Mouse (Mus musculus) heart, embryonic 12.5 days (tissue): ENCODE measurements around the gene 1500011B03Rik. TPM values are rescaled to one million over a fixed set of nuclear protein-coding genes. Genes with fewer than 3 reads are reported as not detected.

Source experiments
- ATAC-seq: fragments of 200-750 bp; cut with Nextera tagmentation; 2 replicates; pipeline ENCODE4 v1.8.0; 2017; ENCODE audit warnings: moderate TSS enrichment, moderate library complexity; ENCODE audit not compliant: insufficient number of reproducible peaks, low FRiP score
- H3K27ac ChIP-seq: fragments of 300-500 bp; sonication (generic); 2 replicates; pipeline ENCODE4 v1.5.1; 2016; ENCODE audit warnings: mild to moderate bottlenecking, moderate library complexity; ENCODE audit not compliant: poor library complexity, severe bottlenecking
- H3K27me3 ChIP-seq: fragments of 300-500 bp; sonication (generic); replicated peaks from 2 replicates; pipeline ENCODE4 v1.6.1; 2016; ENCODE audit warnings: mild to moderate bottlenecking, moderate library complexity
- H3K36me3 ChIP-seq: fragments of 300-500 bp; sonication (generic); 2 replicates; pipeline ENCODE4 v1.6.1; 2016; ENCODE audit warnings: mild to moderate bottlenecking, moderate library complexity
- H3K4me1 ChIP-seq: fragments of 300-500 bp; sonication (generic); replicated peaks from 2 replicates; pipeline ENCODE4 v1.6.1; 2016; ENCODE audit warnings: mild to moderate bottlenecking
- H3K4me2 ChIP-seq: fragments of 300-500 bp; sonication (generic); 2 replicates; pipeline ENCODE4 v1.6.1; 2016; ENCODE audit warnings: mild to moderate bottlenecking, moderate library complexity
- H3K4me3 ChIP-seq: fragments of 300-500 bp; sonication (generic); 2 replicates; pipeline ENCODE4 v1.5.1; 2016; ENCODE audit warnings: mild to moderate bottlenecking
- H3K9ac ChIP-seq: fragments of 300-500 bp; sonication (generic); 2 replicates; pipeline ENCODE4 v1.6.1; 2016; ENCODE audit warnings: mild to moderate bottlenecking, moderate library complexity
- H3K9me3 ChIP-seq: fragments of 300-500 bp; sonication (generic); replicated peaks from 2 replicates; pipeline ENCODE4 v1.6.1; 2016; ENCODE audit warnings: mild to moderate bottlenecking, moderate library complexity
- WGBS: fragments of 180-500 bp; shearing (Covaris S2); methylation state at CpG from one replicate; pipeline ENCODE4 v1.1.7; 2016; 5-methylcytosine and 5-hydroxymethylcytosine counted together
- polyA plus RNA-seq: library from polyadenylated mRNA; unstranded; fragments of >200 nt; fragmentation: Nextera tagmentation; extraction: Ambion mirVana; gene quantifications from 2 replicates; pipeline ENCODE4 v1.2.1, GENCODE M21; 2016

Gene 1500011B03Rik
- polyA plus RNA-seq, 1 experiment from 2014 or later = 53.2 TPM

GRCm38 (mm10) chr5:114780912-114781311, 42.4 kb downstream of the 1500011B03Rik start:
- H3K4me1 ChIP-seq = peaks cover 71% of the 10 kb centered on the region
- H3K9ac ChIP-seq = no peak overlapping the region
- no peak overlapping the region for H3K27ac ChIP-seq
- no peak overlapping the region for H3K4me3 ChIP-seq
- no peaks in the 10 kb centered on the region for H3K9me3 ChIP-seq
- H3K36me3 ChIP-seq = peaks cover 2% of the 10 kb centered on the region; the same call in 1 of the 2 replicates
- no peak overlapping the region for H3K4me2 ChIP-seq
- ATAC-seq = no peak
- 80% methylated on average over 7 of the region's 7 CpGs for WGBS
- no peaks in the 10 kb centered on the region for H3K27me3 ChIP-seq

DNA sequence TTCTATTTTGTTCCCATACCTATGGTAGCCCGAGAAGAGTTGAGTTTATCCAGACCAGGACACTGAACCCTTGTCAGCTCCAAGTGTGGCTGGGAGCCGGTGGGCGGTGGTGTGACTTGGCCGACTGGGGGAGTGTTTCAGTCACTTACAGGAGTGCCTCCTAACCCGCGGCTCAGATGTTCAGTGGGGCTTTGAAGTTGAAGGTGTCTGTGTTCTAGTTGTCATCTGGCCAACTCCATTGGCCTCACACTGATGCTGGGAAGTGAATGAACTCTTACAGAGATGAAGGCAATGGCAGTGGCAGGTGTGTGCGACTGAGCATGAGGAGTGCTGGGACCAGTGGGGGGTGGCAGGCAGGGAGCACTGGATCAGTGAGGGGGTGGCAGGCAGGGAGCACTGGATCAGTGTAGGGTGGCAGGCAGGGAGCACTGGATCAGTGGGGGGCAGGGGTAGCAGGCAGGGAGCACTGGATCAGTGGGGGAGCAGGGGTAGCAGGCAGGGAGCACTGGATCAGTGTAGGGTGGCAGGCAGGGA, 43.2 kb downstream of the 1500011B03Rik start:
- H3K9me3 ChIP-seq = no peaks in the 10 kb centered on the region
- H3K36me3 ChIP-seq = no peaks in the 10 kb centered on the region
- no peak overlapping the region for H3K27ac ChIP-seq
- H3K4me2 ChIP-seq = no peak overlapping the region
- no peak for ATAC-seq
- 46% methylated on average over 7 of the region's 7 CpGs for WGBS
- no peak overlapping the region; the same call in 1 of the 2 replicates for H3K9ac ChIP-seq
- peaks cover 68% of the 10 kb centered on the region for H3K4me1 ChIP-seq
- no peaks in the 10 kb centered on the region for H3K27me3 ChIP-seq
- no peak overlapping the region for H3K4me3 ChIP-seq

DNA sequence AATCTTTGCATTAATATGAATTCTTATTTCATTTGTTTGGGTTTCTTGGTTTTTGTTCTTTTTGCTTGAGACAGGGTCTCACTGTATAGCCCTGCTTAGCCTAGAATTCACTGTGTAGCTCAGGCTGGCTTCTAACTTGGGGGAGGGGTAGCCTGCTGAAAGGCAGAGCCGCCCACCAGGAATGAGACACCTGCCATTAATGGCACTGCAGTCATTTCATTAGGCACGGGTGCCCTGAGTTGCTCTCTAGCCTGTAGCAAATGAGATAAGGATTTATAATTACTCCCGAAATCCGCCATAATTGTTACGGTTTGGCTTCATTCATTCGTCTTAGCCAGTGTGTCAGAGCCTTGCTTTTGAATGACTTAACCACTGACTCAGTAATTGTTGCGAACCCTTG, 47.1 kb downstream of the 1500011B03Rik start:
- Histone ChIP-seq H3K9ac (no peak overlapping the region), H3K27ac (no peak overlapping the region), H3K27me3 (no peaks in the 10 kb centered on the region), H3K4me3 (peak overlapping the region; percentile 93), H3K4me2 (peak overlapping the region; percentile 89), H3K4me1 (peaks cover 45% of the 10 kb centered on the region), H3K9me3 (no peaks in the 10 kb centered on the region), H3K36me3 (no peaks in the 10 kb centered on the region)
- ATAC-seq = no peak
- 77% methylated on average over 7 of the region's 7 CpGs for WGBS

GRCm38 (mm10) chr5:114775056-114775979, 48.0 kb downstream of the 1500011B03Rik start, which contains the start of gene Git2:
Gene Git2, minus strand, starts transcription at chr5:114775517.
- Histone ChIP-seq H3K36me3 (no peaks in the 10 kb centered on the region), H3K27me3 (no peaks in the 10 kb centered on the region), H3K9ac (peak within 1 kb of the TSS; percentile 98), H3K4me2 (peak within 1 kb of the TSS; percentile 89), H3K4me1 (peaks cover 37% of the 10 kb centered on the region), H3K4me3 (peak within 1 kb of the TSS; percentile 93), H3K27ac (peak within 1 kb of the TSS; percentile 86), H3K9me3 (no peaks in the 10 kb centered on the region)
- 2% methylated on average over 63 of the region's 63 CpGs for WGBS
- no peak; the same call in 1 of the 2 replicates for ATAC-seq

- peak; percentile 88 for ATAC-seq
- Histone ChIP-seq H3K9me3 (no peaks in the 10 kb centered on the region), H3K4me3 (peak within 1 kb of the TSS; percentile 93), H3K36me3 (no peaks in the 10 kb centered on the region), H3K9ac (peak within 1 kb of the TSS; percentile 98), H3K4me1 (peaks cover 29% of the 10 kb centered on the region), H3K27ac (peak within 1 kb of the TSS; percentile 86), H3K4me2 (peak within 1 kb of the TSS; percentile 89), H3K27me3 (no peaks in the 10 kb centered on the region)
- WGBS = under 1% methylated on average over 73 of the region's 73 CpGs
Measured at GRCm38 (mm10) chr5:114774403-114775051, 48.7 kb downstream of the 1500011B03Rik start, which contains the start of gene Ankrd13a. Gene Ankrd13a, plus strand, starts transcription at chr5:114774677.

- ATAC-seq = no peak
- no peaks in the 10 kb centered on the region for H3K9me3 ChIP-seq
- peak overlapping the region; percentile 86 for H3K27ac ChIP-seq
- peak overlapping the region; percentile 89 for H3K4me2 ChIP-seq
- under 1% methylated on average over 11 of the region's 11 CpGs for WGBS
- H3K9ac ChIP-seq = peak overlapping the region; percentile 98
- H3K4me3 ChIP-seq = peak overlapping the region; percentile 93
- peaks cover 3% of the 10 kb centered on the region; the same call in 1 of the 2 replicates for H3K36me3 ChIP-seq
- no peaks in the 10 kb centered on the region for H3K27me3 ChIP-seq
- H3K4me1 ChIP-seq = peaks cover 21% of the 10 kb centered on the region
Measured at GRCm38 (mm10) chr5:114773780-114774179, 49.5 kb downstream of the 1500011B03Rik start.

DNA sequence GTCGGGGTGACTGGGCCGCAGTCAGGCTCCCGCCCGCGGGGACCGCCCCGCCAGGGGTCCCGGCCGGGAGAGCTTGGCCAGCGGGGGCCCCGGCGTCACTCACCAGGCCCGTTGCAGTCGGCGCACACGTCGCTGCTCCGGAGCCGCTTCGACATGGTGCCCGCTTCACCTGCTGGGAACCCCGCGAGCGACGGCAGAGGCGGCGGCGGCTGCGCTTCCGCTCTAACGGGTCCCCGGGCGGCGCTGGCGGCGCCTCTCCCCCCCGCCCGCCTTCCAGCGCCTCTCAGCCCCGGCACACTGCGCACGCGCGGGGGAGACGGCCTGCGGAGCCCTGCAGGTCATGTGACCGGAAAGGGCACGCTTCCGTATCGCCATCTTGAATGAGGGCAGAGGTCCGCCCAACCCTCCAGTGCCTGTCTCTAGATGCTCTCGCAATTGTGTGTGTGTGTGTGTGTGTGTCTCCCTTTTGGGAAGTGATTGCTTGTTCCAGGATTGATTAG, 50.0 kb downstream of the 1500011B03Rik start:
- Histone ChIP-seq H3K36me3 (peaks cover 5% of the 10 kb centered on the region; the same call in 1 of the 2 replicates), H3K4me3 (peak overlapping the region; percentile 93), H3K27me3 (no peaks in the 10 kb centered on the region), H3K27ac (peak overlapping the region; percentile 86), H3K9me3 (no peaks in the 10 kb centered on the region), H3K9ac (peak overlapping the region; percentile 96), H3K4me2 (peak overlapping the region; percentile 89), H3K4me1 (peaks cover 20% of the 10 kb centered on the region)
- ATAC-seq = peak; percentile 88
- WGBS = under 1% methylated on average over 51 of the region's 52 CpGs

DNA sequence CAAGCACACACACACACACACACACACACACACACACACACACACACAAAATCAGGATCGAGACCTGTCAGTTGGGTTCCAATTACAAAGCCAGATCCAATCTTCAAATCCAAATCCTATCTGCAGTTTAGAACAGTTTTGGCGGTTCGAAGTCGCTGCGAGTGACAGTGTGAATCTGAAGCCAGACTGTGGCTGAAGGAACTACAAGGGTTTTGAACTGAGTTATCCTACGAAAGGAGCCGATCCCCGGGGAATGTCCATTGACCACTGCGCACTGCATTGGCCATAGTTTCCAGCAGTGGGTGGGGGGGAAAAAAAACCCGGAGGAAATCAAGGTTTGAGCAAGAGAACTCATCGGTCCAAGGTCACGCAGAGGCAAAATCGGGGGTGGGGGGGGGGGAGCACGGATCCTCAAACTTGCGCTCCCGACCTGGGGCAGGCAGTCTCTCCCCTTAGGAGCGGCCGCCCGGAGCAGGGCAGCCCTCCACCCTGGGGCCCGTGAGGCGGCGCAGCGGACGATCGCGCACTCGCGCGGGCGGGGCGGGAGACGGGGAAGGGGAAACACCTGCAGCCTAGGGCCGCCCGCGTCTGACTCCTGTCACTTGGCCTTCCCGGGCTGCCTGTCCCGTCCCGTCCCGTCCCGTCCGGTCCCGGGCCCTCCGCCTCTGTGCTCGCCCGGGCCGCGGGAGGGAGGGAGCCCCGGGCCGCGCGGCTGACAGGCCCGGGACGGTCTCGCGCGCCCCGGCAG, 50.6 kb downstream of the 1500011B03Rik start:
- peak overlapping the region; percentile 93 for H3K4me3 ChIP-seq
- H3K9ac ChIP-seq = peak overlapping the region; percentile 96
- no peaks in the 10 kb centered on the region for H3K27me3 ChIP-seq
- H3K27ac ChIP-seq = peak overlapping the region; percentile 84
- H3K9me3 ChIP-seq = no peaks in the 10 kb centered on the region
- H3K36me3 ChIP-seq = peaks cover 5% of the 10 kb centered on the region; the same call in 1 of the 2 replicates
- H3K4me2 ChIP-seq = peak overlapping the region; percentile 89
- 2% methylated on average over 56 of the region's 57 CpGs for WGBS
- H3K4me1 ChIP-seq = peaks cover 20% of the 10 kb centered on the region
- peak; percentile 68 for ATAC-seq

GRCm38 (mm10) chr5:114771796-114772195, 51.5 kb downstream of the 1500011B03Rik start:
- Histone ChIP-seq H3K4me3 (peak overlapping the region; percentile 93), H3K27ac (no peak overlapping the region), H3K27me3 (no peaks in the 10 kb centered on the region), H3K9me3 (no peaks in the 10 kb centered on the region), H3K4me2 (peak overlapping the region; percentile 89), H3K4me1 (peaks cover 24% of the 10 kb centered on the region), H3K9ac (peak overlapping the region; percentile 96; the same call in 1 of the 2 replicates), H3K36me3 (peaks cover 5% of the 10 kb centered on the region; the same call in 1 of the 2 replicates)
- ATAC-seq = no peak
- 67% methylated on average over 8 of the region's 8 CpGs for WGBS

DNA sequence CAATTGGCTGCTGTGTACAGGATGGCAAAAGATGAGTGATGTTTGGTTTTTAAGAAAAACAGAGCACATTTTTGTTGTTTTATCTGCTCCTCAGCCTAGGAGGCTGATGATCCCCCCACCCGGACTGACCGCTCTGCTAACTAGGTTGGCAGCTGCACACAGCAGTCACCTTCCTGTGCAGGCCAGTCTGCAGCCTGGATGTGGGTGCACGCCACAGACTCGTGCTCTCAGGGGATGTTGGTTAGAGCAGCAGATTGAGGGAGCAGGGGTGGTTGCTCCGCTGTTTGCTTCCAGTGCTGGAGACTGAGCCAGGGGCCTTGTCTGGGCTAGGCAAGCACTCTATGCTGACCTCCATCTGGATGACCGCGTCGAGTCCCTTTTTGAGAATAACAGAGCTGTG, 53.5 kb downstream of the 1500011B03Rik start:
- peaks cover 21% of the 10 kb centered on the region for H3K4me1 ChIP-seq
- 88% methylated on average over 8 of the region's 8 CpGs for WGBS
- no peak overlapping the region for H3K4me3 ChIP-seq
- H3K4me2 ChIP-seq = no peak overlapping the region
- no peak overlapping the region for H3K27ac ChIP-seq
- H3K9ac ChIP-seq = no peak overlapping the region
- no peaks in the 10 kb centered on the region for H3K9me3 ChIP-seq
- ATAC-seq = no peak
- no peaks in the 10 kb centered on the region for H3K27me3 ChIP-seq
- peaks cover 22% of the 10 kb centered on the region for H3K36me3 ChIP-seq
